Mouse (Mus musculus): ENCODE results near the gene Klf8.

DNA sequence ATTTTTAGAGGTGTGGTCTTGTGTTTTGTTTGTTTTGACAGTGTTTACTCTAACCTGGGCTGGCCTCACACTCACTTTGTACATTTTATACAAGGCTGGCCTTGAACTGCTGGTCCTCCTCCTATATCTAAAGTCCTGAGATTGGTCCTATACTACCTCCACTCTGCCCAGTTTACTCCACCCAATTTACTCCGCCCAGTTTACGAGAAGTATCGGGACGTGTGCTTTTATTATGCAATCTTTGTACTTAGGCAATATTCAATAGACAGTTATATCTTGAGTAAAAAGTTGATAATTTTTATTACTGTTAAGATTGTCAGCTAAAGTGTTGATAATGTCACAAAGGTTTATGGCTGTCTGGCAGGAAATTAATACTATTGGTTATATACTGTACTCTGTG lies 74.1 kb downstream of the Klf8 start:
- TF ChIP-seq POLR2A (IDR thresholded peaks at IDR 0.05; ENCODE audit: borderline replicate concordance, insufficient read depth, low read length) (no peak), CTCF (IDR thresholded peaks at IDR 0.05; ENCODE audit: borderline replicate concordance, insufficient read depth, low read depth, low read length) (no peak)

Data from cerebellum, adult 2 months (tissue).